23 mouse cellular contexts compared by ENCODE assay signal in the genomic region with DNA sequence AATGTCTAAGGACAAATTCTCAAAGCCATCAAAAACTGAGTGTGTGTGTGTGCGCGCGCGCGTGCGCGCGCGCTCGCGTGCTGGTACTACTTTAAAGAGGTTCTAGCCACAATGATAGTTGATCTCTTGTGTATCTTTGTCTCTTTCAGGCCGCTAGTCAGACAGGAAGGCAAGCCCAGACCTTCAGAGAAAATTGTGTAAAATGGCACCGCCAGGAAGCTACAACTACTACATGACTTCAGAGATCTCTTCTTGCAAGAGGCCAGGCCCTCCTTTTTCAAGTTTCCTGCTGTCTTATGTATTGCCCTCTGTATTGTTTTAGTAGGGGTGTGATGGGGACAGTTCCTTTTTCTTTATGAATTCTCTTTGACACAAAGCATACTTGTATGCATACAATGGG. TPM values are rescaled to one million over a fixed set of nuclear protein-coding genes. Genes with fewer than 3 reads are reported as not detected.
"Had no signal": no experiment of that assay in that cellular context is flagged by ENCODE, and none has a peak within 500 bp of the region (broad histone marks: within the 10 kb centered on the region; RNA-seq: fewer than 3 reads in every experiment).

No protein-coding gene starts in this region.

- DNase-seq: kidney, adult 18-20 months; kidney, adult 9 months; kidney, postnatal 14 days; kidney, postnatal 4 days; left cerebral cortex, postnatal 4 days; liver, postnatal 0 days; lung, postnatal 10 days; lung, postnatal 36 days; right cerebral cortex, postnatal 4 days had no signal

- H3K4me3 ChIP-seq: limb, embryonic 12.5 days; limb, embryonic 15.5 days; lung, embryonic 15.5 days; megakaryocyte, embryonic 14.5 days; midbrain, embryonic 10.5 days; midbrain, embryonic 13.5 days; myocyte had no signal

- H3K36me3 ChIP-seq: limb, embryonic 12.5 days; limb, embryonic 15.5 days; lung, embryonic 15.5 days; midbrain, embryonic 10.5 days; midbrain, embryonic 13.5 days had no signal

- H3K27ac ChIP-seq: limb, embryonic 12.5 days; limb, embryonic 15.5 days; liver, embryonic 14.5 days; lung, embryonic 15.5 days; midbrain, embryonic 10.5 days; midbrain, embryonic 13.5 days had no signal

- H3K27me3 ChIP-seq: limb, embryonic 12.5 days; limb, embryonic 15.5 days; lung, embryonic 15.5 days; midbrain, embryonic 13.5 days had no signal

- H3K4me1 ChIP-seq: limb, embryonic 12.5 days; limb, embryonic 15.5 days; lung, embryonic 15.5 days; megakaryocyte, embryonic 14.5 days; midbrain, embryonic 10.5 days; midbrain, embryonic 13.5 days had no signal

RNA-seq across cellular contexts. Expression of a gene that starts 3.5 kb away (rescaled TPM):
- polyA plus RNA-seq: intestine, embryonic 16.5 days; limb, embryonic 15.5 days; liver, embryonic 11.5 days; liver, embryonic 14.5 days; midbrain, embryonic 10.5 days; midbrain, embryonic 13.5 days; midbrain, embryonic 16.5 days; myocyte; neural tube, embryonic 11.5 days; neural tube, embryonic 14.5 days; stomach, embryonic 16.5 days had no signal

RNA-seq across cellular contexts. Expression of a gene that starts 54.1 kb away (rescaled TPM):
- polyA plus RNA-seq: intestine, embryonic 16.5 days; limb, embryonic 12.5 days; limb, embryonic 15.5 days; liver, embryonic 11.5 days; liver, embryonic 14.5 days; liver, postnatal 0 days; midbrain, embryonic 13.5 days; midbrain, embryonic 16.5 days; myocyte; neural tube, embryonic 11.5 days; neural tube, embryonic 14.5 days; stomach, embryonic 16.5 days had no signal

RNA-seq across cellular contexts. Expression of a gene that starts 54.7 kb away (rescaled TPM):
- polyA plus RNA-seq: midbrain, embryonic 13.5 days had no signal
